Mouse (Mus musculus) urinary bladder, postnatal 14 days (tissue): ENCODE data around the gene Cnn2.

Experiments
- DNase-seq: peaks from one replicate; pipeline ENCODE4 v3.0.0; 2021; ENCODE audit warnings: low spot score

The Cnn2 gene

GRCm38 (mm10) chr10:79991099-79991498, 2.7 kb downstream of the Cnn2 start:
- no peak for DNase-seq

DNA sequence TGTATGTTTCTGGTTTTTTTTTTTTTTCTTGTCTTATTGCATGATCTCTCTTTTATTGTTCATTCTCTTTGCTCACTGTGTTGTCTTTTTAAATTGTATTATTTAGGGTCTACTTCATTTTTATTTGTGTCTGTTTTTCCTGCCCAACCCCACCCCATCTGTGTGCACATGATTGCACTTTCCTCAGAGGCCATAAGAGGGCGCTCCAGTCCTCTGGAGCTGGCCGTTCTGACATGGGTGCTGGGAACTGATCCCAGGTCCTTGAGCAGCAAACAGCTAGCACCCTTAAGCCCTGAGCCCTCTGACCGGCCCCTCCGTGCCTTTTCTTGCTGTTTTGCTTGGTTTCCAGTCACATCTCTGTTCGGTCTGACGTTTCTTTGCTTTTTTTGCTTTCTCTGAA, 3.2 kb downstream of the Cnn2 start:
- DNase-seq = no peak

DNA sequence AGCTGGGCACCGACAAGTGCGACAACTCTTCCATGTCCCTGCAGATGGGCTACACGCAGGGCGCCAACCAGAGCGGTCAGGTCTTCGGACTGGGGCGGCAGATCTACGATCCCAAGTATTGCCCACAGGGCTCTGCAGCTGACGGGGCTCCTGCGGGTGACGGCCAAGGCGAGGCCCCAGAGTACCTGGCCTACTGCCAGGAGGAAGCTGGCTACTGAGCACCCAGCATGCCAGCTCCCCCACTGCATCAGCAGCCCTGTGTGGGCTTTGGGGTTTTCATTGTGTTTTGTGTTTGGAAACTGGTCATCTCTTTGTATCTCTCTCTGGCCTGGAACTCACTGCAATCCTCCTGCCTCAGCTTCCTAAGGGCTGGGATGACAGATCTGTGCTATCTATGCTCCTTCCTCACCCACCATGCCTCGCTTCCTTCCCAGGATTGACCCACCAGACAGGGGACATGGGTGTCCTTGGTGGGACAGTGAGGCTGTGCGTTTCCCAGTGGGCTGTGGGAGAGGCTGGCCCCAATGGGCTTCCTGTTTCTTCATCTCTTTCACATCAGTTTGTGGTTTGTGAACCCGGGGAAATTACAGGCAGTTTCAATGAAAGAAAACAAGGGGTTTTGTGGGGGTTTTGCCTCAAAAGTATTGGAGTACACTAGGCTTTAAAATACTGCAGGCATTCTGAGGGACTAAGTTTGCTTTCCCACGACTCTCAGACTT, 6.2 kb downstream of the Cnn2 start:
- DNase-seq = peak; percentile 61

DNA sequence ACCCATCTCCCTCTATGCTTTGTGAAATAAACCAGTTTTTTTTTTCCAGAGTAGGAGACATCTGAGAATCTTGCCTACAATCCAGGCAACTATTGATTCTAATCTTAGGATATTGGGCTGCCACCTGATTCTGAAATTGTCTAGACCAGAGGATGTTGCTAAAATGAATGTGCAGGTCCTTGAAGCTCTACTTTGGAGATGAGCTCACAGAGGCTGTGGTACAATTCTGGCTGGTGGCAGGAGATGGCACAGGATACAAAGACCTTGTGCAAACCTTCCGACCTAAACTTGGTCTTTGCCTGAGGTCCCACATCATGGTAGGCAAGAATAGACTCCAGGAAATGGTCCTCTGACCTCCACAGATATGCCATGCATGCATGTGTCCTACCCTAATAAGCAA, 7.3 kb downstream of the Cnn2 start:
- no peak for DNase-seq

DNA sequence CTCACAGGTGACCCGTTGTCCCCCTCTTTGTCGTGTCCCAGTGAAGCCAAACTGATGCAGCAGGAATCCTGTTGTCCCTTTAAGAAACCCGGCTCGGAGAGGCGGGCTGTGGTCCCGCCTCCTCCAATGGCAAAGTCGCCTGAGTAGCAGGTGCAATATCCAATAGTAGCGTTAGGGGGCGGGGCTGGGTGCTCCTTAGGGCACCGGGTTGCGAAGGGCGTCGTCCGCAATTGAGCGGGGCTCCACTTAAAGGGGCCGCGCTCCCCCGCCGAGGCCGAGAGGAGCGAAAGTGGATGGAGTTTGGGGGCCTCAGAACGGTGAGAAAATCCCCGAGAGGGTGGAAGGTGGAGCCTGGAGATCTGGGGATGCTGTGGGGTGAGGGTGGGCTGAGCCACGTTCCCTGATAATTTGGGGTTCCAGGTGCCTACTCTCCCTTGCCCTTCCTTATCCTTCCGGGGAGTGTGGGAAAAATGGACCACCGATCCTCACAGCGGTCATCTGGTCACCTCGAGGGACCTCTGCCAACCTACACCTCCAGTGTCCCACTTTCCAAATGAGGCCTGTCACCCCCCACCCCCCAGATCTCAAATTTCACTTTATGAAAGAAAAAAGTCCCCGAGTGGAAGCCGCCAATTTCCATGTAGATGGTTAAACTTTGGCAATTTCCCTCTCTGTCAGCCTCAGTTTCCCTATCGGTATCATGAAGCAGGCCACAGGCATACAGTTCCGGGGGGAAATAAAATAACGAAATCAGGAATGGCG, 8.1 kb downstream of the Cnn2 start, which contains the start of gene Abca7:
TSS of gene Abca7 (plus strand) at position 223 of the 762 bp plus-strand sequence.
- peak; percentile 98 for DNase-seq

GRCm38 (mm10) chr10:79997034-79997760, 8.8 kb downstream of the Cnn2 start:
- DNase-seq = peak; percentile 61

GRCm38 (mm10) chr10:79997819-79998218, 9.4 kb downstream of the Cnn2 start:
- DNase-seq = peak; percentile 50

GRCm38 (mm10) chr10:80001945-80002344, 13.6 kb downstream of the Cnn2 start:
- DNase-seq = peak; percentile 62

GRCm38 (mm10) chr10:80002829-80003228, 14.4 kb downstream of the Cnn2 start:
- no peak for DNase-seq

DNA sequence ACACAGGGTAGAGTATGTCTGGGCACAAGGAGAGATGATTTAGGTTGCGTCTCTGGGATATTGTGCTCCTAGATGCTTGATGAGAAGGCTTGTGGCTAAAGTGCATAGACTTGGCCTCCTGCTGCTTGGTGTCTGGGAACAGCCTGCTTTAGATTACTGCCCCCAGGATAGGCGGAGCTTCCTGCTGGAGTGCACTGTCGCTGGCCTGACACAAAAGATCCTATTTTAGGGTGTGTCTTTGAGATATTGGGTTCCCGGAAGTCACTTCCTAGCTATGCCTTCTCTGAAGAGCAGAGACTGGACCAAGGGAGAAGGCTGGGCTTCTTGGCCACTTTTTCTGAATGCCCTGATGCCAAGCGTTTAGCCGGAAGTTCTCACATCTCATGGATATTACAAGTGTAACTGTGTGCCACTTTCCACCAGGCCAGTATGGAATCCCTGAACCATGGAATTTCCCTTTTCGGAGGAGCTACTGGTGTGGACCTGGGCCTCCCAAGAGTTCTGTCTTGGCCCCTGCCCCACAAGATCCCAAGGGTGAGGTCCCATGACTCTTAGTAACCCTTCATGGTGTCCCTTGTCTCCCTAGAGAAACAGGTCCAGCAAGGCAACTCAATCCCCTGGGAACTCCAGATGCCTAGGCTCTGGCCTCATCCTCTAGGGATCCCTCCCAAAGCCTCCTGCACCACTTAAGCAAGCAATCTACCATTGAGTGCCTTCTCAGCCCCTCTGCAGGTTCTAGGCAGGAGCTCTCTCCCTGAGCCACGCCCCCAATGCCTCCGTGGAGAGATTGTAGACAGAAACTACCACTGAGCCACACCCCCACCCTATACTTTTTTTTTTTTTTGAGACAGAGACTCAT, 15.2 kb downstream of the Cnn2 start:
- DNase-seq = no peak

- DNase-seq = no peak
These were observed 15.9 kb downstream of the Cnn2 start for GRCm38 (mm10) chr10:80004233-80004705.

DNA sequence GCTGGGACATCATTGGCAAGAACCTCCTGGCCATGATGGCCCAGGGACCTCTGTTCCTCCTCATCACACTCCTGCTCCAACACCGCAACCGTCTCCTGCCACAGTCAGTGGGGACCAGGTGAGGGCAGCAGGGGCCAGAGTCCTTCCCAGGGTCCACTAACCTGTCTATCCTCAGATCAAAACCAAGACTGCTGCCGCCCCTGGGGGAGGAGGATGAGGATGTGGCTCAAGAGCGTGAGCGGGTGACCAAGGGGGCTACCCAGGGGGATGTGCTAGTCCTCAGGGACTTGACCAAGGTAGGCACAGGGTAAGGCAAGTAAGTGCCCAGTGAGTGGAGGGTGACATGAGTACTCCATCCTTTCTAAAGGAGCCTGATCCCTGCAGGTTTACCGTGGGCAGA, 23.4 kb downstream of the Cnn2 start:
- DNase-seq = no peak

DNA sequence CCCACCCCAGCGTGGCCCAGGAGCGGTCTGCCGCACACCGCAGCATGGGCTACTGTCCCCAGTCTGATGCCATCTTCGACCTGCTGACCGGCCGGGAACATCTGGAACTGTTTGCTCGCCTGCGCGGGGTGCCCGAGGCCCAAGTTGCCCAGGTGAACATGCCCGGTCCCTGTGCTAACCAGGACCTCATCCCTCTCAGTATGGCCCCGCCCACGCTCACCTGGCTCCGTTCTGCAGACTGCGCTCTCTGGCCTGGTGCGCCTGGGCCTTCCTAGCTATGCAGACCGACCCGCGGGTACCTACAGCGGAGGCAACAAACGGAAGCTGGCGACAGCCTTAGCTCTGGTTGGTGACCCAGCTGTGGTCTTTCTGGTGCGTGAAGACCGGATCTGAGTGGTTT, 25.2 kb downstream of the Cnn2 start:
- DNase-seq = no peak

- DNase-seq = no peak
These were observed 26.3 kb downstream of the Cnn2 start for GRCm38 (mm10) chr10:80014484-80015290.

- DNase-seq = no peak
These were observed 27.2 kb downstream of the Cnn2 start for GRCm38 (mm10) chr10:80015583-80015982.

- DNase-seq = no peak
These were observed 28.1 kb downstream of the Cnn2 start, which contains the start of gene Arhgap45 for GRCm38 (mm10) chr10:80016511-80016910. Gene Arhgap45 (plus strand): TSS chr10:80016653.

DNA sequence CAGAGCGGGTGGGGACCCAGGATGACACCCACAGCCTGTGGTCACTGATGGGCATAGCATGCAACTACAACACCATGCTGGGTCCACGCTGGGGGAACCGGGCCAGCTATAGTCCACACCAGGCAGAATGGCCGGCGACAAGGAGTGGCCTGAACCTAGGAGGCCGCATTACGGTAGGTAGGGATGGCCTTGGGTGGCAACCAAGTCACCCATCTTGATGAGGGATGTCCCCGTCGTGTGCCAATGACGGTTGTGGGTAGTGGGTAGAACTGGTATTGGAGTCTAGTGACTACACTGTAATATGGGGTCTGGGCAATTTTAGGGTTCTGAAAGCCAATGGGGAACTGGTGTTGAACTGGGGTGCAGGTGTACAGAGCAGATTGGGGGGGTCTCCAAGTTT, 28.5 kb downstream of the Cnn2 start:
- DNase-seq = no peak

DNA sequence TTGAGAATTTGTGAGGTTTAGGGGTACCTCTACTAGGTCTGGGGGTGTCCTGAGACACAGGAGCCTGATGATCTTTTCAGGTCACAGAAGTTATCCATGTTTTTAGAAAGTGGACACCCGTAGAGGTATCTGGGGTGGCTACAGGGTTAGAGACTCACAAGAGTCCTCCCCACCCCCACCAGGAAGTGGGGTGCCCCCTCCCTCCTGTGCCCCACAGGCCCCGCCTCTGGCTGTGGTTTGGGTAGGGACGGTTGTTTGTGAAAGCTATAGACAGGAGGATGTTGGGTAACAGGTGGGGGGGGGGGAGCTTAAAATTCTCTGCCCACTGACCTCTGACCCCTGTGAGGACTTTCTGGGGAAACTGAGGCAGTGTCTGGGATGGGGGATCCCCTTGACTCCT, 29.0 kb downstream of the Cnn2 start:
- no peak for DNase-seq

DNA sequence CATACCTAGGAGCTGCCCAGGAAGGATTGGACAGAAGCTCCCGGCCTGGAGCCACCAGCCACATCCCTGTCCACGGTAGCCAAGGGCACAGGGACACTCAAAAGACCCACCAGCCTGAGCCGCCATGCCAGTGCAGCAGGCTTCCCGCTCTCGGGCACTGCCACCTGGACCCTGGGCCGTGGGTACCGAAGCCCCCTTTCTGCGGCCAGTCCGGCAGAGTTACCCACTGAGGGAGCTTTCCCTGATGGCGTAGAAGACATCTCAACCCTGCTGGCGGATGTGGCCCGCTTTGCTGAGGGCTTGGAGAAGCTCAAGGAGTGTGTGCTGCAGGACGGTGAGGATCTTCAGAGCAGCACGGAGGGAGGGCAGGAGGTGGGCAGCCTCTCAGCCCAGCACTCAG, 29.4 kb downstream of the Cnn2 start:
- DNase-seq = no peak

DNA sequence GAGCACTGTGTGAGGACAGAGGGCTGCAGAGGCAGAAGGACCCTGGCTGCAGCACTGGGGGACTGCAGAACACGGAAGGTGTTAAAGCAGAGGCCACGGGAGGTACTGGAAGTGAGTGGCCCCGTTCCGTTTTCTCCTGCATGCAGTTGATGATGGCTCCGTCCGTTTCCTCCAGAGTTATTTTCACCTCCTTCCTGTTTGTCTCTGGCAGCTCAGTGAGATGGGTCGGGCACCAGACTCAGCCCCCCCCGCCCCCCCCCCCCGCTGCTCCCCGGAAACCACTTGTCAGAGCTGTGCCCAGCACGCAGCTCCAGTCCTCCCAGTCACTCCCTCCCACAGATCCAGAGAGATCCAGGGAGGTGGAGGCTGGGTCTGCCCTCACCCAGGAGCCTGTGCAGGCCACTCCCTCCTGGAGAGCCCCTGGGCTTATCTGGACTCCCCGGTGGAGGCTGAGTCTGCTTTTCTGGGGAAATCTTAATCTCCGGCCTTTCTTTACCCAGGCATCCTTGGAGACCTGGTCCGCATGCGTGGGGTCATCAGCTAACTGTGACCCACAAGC, 30.4 kb downstream of the Cnn2 start:
- peak; percentile 41 for DNase-seq
